Mouse (Mus musculus) thymus, adult 2 months (tissue): ENCODE data around the gene Mpv17l.

Source experiments
- CTCF ChIP-seq: fragments of 200-500 bp; IDR thresholded peaks from 2 replicates; pipeline ENCODE4 v1.5.1; 2012; ENCODE audit warnings: mild to moderate bottlenecking, control low read depth, low read length, moderate library complexity, borderline replicate concordance; ENCODE audit not compliant: control insufficient read depth, poor library complexity, insufficient read depth; ENCODE audit errors: extremely low read depth
- POLR2A ChIP-seq: fragments of 200-500 bp; IDR thresholded peaks from 2 replicates; pipeline ENCODE4 v1.6.1; 2012; ENCODE audit warnings: mild to moderate bottlenecking, low read length, control low read depth, moderate library complexity; ENCODE audit not compliant: control insufficient read depth, poor library complexity, insufficient read depth; ENCODE audit errors: extremely low read depth

- TF ChIP-seq CTCF (no peak), POLR2A (no peak)
Observed at GRCm38 (mm10) chr16:13940847-13941395, 38.0 kb downstream of the Mpv17l start.
